Mouse (Mus musculus) limb, embryonic 10.5 days (tissue): ENCODE results near the gene Park7. TPM values are rescaled to one million over a fixed set of nuclear protein-coding genes. Genes with fewer than 3 reads are reported as not detected.
"Not testable (repeated sequence)": the region's sequence is repeated elsewhere in the genome, so short reads cannot be mapped to it uniquely, and the experiment has no call there.

Experiments used
- DNase-seq: peaks from one replicate; pipeline ENCODE4 v3.0.0-alpha.2; 2017; ENCODE audit warnings: low spot score
- H3K27ac ChIP-seq: fragments of 300-500 bp; sonication (generic); 2 replicates; pipeline ENCODE4 v1.5.1; 2016; ENCODE audit warnings: mild to moderate bottlenecking
- H3K27me3 ChIP-seq: fragments of 300-500 bp; sonication (generic); 2 replicates; pipeline ENCODE4 v1.6.1; 2016; ENCODE audit warnings: low read depth, mild to moderate bottlenecking; ENCODE audit not compliant: poor library complexity, severe bottlenecking
- H3K36me3 ChIP-seq: fragments of 300-500 bp; sonication (generic); 2 replicates; pipeline ENCODE4 v1.6.1; 2016; ENCODE audit warnings: mild to moderate bottlenecking, moderate library complexity
- H3K4me1 ChIP-seq: fragments of 300-500 bp; sonication (generic); 2 replicates; pipeline ENCODE4 v1.6.1; 2016
- H3K4me3 ChIP-seq: fragments of 300-500 bp; sonication (generic); 2 replicates; pipeline ENCODE4 v1.5.1; 2016; ENCODE audit warnings: mild to moderate bottlenecking, moderate library complexity
- H3K9me3 ChIP-seq: fragments of 300-500 bp; sonication (generic); replicated peaks from 2 replicates; pipeline ENCODE4 v1.6.1; 2016; ENCODE audit warnings: mild to moderate bottlenecking
- WGBS: fragments of 180-500 bp; shearing (Covaris S2); methylation state at CpG from one replicate; pipeline ENCODE4 v1.1.7; 2016; 5-methylcytosine and 5-hydroxymethylcytosine counted together
- polyA plus RNA-seq: library from polyadenylated mRNA; unstranded; fragments of >200 nt; fragmentation: Nextera tagmentation; extraction: Ambion mirVana; gene quantifications from 2 replicates; pipeline ENCODE4 v1.2.1, GENCODE M21; 2016

Park7 gene
- polyA plus RNA-seq, 1 experiment from 2014 or later: 526 TPM

- peaks cover 7% of the 10 kb centered on the region for H3K4me1 ChIP-seq
- H3K9me3 ChIP-seq: no peaks in the 10 kb centered on the region
- 57% methylated on average over 13 of the region's 14 CpGs for WGBS
- DNase-seq: no peak
- H3K4me3 ChIP-seq: no peak overlapping the region
- H3K36me3 ChIP-seq: no peaks in the 10 kb centered on the region
- H3K27me3 ChIP-seq: no peaks in the 10 kb centered on the region
- H3K27ac ChIP-seq: no peak overlapping the region
Observed at GRCm38 (mm10) chr4:150926924-150927705, 12.9 kb upstream of the Park7 start.

GRCm38 (mm10) chr4:150925923-150926322 lies 11.7 kb upstream of the Park7 start:
- 49% methylated on average over 5 of the region's 5 CpGs for WGBS
- DNase-seq: peak; percentile 49

GRCm38 (mm10) chr4:150924936-150925335 lies 10.7 kb upstream of the Park7 start:
- Histone ChIP-seq H3K4me1 (peaks cover 15% of the 10 kb centered on the region), H3K27me3 (no peaks in the 10 kb centered on the region), H3K9me3 (no peaks in the 10 kb centered on the region), H3K4me3 (no peak overlapping the region), H3K36me3 (no peaks in the 10 kb centered on the region), H3K27ac (no peak overlapping the region)
- WGBS: 88% methylated on average over 6 of the region's 6 CpGs
- DNase-seq: no peak

More at GRCm38 (mm10) chr4:150925923-150926322, 11.7 kb upstream of the Park7 start:
- Histone ChIP-seq H3K27ac (no peak overlapping the region), H3K27me3 (no peaks in the 10 kb centered on the region), H3K9me3 (no peaks in the 10 kb centered on the region), H3K4me1 (peaks cover 11% of the 10 kb centered on the region), H3K36me3 (no peaks in the 10 kb centered on the region), H3K4me3 (no peak overlapping the region)

GRCm38 (mm10) chr4:150924308-150924707 lies 10.1 kb upstream of the Park7 start:
- Histone ChIP-seq H3K4me3 (no peak overlapping the region), H3K27ac (no peak overlapping the region), H3K36me3 (no peaks in the 10 kb centered on the region), H3K27me3 (no peaks in the 10 kb centered on the region), H3K9me3 (no peaks in the 10 kb centered on the region), H3K4me1 (peaks cover 15% of the 10 kb centered on the region)
- 85% methylated on average over 13 of the region's 13 CpGs for WGBS
- no peak for DNase-seq

GRCm38 (mm10) chr4:150921206-150921605 lies 7.0 kb upstream of the Park7 start:
- DNase-seq: no peak
- no peaks in the 10 kb centered on the region for H3K36me3 ChIP-seq
- H3K9me3 ChIP-seq: no peaks in the 10 kb centered on the region
- peaks cover 8% of the 10 kb centered on the region; the same call in 1 of the 2 replicates for H3K4me1 ChIP-seq
- no peak overlapping the region for H3K4me3 ChIP-seq
- no peaks in the 10 kb centered on the region for H3K27me3 ChIP-seq
- WGBS: 76% methylated on average over 8 of the region's 8 CpGs
- H3K27ac ChIP-seq: no peak overlapping the region

- peaks cover 31% of the 10 kb centered on the region for H3K4me1 ChIP-seq
- H3K4me3 ChIP-seq: no peak overlapping the region
- H3K27ac ChIP-seq: no peak overlapping the region; the same call in 1 of the 2 replicates
- WGBS: 74% methylated on average over 8 of the region's 8 CpGs
- no peaks in the 10 kb centered on the region for H3K27me3 ChIP-seq
- H3K9me3 ChIP-seq: no peaks in the 10 kb centered on the region
- no peaks in the 10 kb centered on the region for H3K36me3 ChIP-seq
- no peak for DNase-seq
Observed at GRCm38 (mm10) chr4:150917336-150918027, 3.2 kb upstream of the Park7 start.

GRCm38 (mm10) chr4:150915181-150915906 lies 1.1 kb upstream of the Park7 start:
- 74% methylated on average over 10 of the region's 10 CpGs for WGBS
- no peak for DNase-seq
- H3K4me1 ChIP-seq: peaks cover 23% of the 10 kb centered on the region
- H3K27ac ChIP-seq: peak overlapping the region; percentile 95
- no peaks in the 10 kb centered on the region for H3K9me3 ChIP-seq
- no peaks in the 10 kb centered on the region for H3K36me3 ChIP-seq
- no peaks in the 10 kb centered on the region for H3K27me3 ChIP-seq
- peak overlapping the region; percentile 77 for H3K4me3 ChIP-seq

- H3K27me3 ChIP-seq: no peaks in the 10 kb centered on the region
- peak overlapping the region; percentile 95 for H3K27ac ChIP-seq
- peaks cover 32% of the 10 kb centered on the region for H3K4me1 ChIP-seq
- DNase-seq: no peak
- peak overlapping the region; percentile 77 for H3K4me3 ChIP-seq
- 24% methylated on average over 12 of the region's 12 CpGs for WGBS
- no peaks in the 10 kb centered on the region for H3K9me3 ChIP-seq
- no peaks in the 10 kb centered on the region for H3K36me3 ChIP-seq
Observed at GRCm38 (mm10) chr4:150913743-150914142, 494 bp downstream of the Park7 start.

GRCm38 (mm10) chr4:150910164-150910951 lies 3.9 kb downstream of the Park7 start:
- Histone ChIP-seq H3K9me3 (no peaks in the 10 kb centered on the region), H3K4me3 (peak overlapping the region; percentile 88), H3K4me1 (peaks cover 37% of the 10 kb centered on the region), H3K36me3 (peaks cover 31% of the 10 kb centered on the region), H3K27me3 (no peaks in the 10 kb centered on the region), H3K27ac (peak overlapping the region; percentile 93)
- WGBS: 82% methylated on average over 19 of the region's 19 CpGs
- DNase-seq: no peak

GRCm38 (mm10) chr4:150909451-150910156 lies 4.6 kb downstream of the Park7 start:
- WGBS: under 1% methylated on average over 56 of the region's 56 CpGs
- Histone ChIP-seq H3K36me3 (peaks cover 37% of the 10 kb centered on the region), H3K4me1 (peaks cover 29% of the 10 kb centered on the region), H3K27ac (peak overlapping the region; percentile 93), H3K9me3 (no peaks in the 10 kb centered on the region), H3K4me3 (peak overlapping the region; percentile 88), H3K27me3 (no peaks in the 10 kb centered on the region)
- peak; percentile 100 for DNase-seq

GRCm38 (mm10) chr4:150908512-150908911 lies 5.7 kb downstream of the Park7 start:
- 81% methylated on average over 5 of the region's 5 CpGs for WGBS
- H3K4me3 ChIP-seq: peak overlapping the region; percentile 88
- not testable (repeated sequence) for H3K9me3 ChIP-seq, H3K27ac ChIP-seq, DNase-seq, H3K27me3 ChIP-seq
- H3K36me3 ChIP-seq: peaks cover 45% of the 10 kb centered on the region
- H3K4me1 ChIP-seq: peaks cover 25% of the 10 kb centered on the region

- Histone ChIP-seq H3K9me3 (no peaks in the 10 kb centered on the region), H3K36me3 (peaks cover 59% of the 10 kb centered on the region), H3K4me1 (peaks cover 17% of the 10 kb centered on the region), H3K4me3 (no peak overlapping the region), H3K27me3 (no peaks in the 10 kb centered on the region), H3K27ac (no peak overlapping the region)
- DNase-seq: no peak
- WGBS: 92% methylated on average over 8 of the region's 8 CpGs
Observed at GRCm38 (mm10) chr4:150907099-150907498, 7.1 kb downstream of the Park7 start.
